In the genomic region with DNA sequence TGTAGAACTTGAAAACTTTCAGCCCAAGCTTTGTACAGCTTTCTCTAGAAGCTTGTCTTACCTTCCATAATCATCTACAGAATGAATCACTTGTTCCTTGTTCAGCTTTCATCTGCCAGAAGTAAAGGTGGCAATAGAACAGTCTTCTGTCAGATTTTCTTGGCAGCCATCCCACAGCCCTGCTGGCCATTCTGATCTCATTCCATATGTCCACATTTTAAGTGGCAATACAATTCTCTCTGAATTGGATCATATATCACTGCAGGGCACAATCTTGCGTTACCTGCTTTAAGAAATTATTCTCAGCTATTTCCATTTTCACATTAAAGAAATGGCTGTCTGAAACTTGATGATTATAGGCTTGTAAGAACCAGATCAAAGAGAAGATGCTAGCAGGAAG, we compare ENCODE assay signal across 21 mouse cellular contexts.
DNase-seq lines count a peak whose midpoint lies in the region; ATAC-seq and TF ChIP-seq lines count a peak whose summit lies in the region.
"Had no signal": no experiment of that assay in that cellular context is flagged by ENCODE, and none has a peak within 500 bp of the region (broad histone marks: within the 10 kb centered on the region; RNA-seq: fewer than 3 reads in every experiment).

No protein-coding gene starts in this region.

- H3K9me3 ChIP-seq in limb, embryonic 14.5 days (ENCODE audit: control insufficient read depth, low read length) = no peaks in the 10 kb centered on the region
- H3K9me3 ChIP-seq in limb, embryonic 10.5 days (replicated peaks) = no peaks in the 10 kb centered on the region
- H3K9me3 ChIP-seq: embryonic facial prominence, embryonic 13.5 days; heart, embryonic 13.5 days; hindbrain, embryonic 15.5 days; stomach, embryonic 15.5 days had no signal

- 49% methylated on average over 1 of the region's 1 CpGs for WGBS in limb, embryonic 14.5 days
- WGBS in limb, embryonic 10.5 days = 89% methylated on average over 1 of the region's 1 CpGs

- H3K4me1 ChIP-seq in limb, embryonic 14.5 days (ENCODE audit: control insufficient read depth, insufficient read depth, low read length) = no peaks in the 10 kb centered on the region
- no peaks in the 10 kb centered on the region for H3K4me1 ChIP-seq in limb, embryonic 10.5 days
- H3K4me1 ChIP-seq: embryonic facial prominence, embryonic 13.5 days; heart, embryonic 13.5 days; hindbrain, embryonic 15.5 days; stomach, embryonic 15.5 days had no signal

- no peak overlapping the region for H3K4me3 ChIP-seq in limb, embryonic 14.5 days (replicated peaks; ENCODE audit: low read length)
- no peak overlapping the region for H3K4me3 ChIP-seq in limb, embryonic 10.5 days
- H3K4me3 ChIP-seq: embryonic facial prominence, embryonic 13.5 days; heart, embryonic 13.5 days; hindbrain, embryonic 15.5 days; myocyte; stomach, embryonic 15.5 days had no signal

- H3K36me3 ChIP-seq in limb, embryonic 14.5 days (ENCODE audit: control insufficient read depth, insufficient read depth, low read length) = no peaks in the 10 kb centered on the region
- H3K36me3 ChIP-seq in limb, embryonic 10.5 days = no peaks in the 10 kb centered on the region
- H3K36me3 ChIP-seq: embryonic facial prominence, embryonic 13.5 days; heart, embryonic 13.5 days; hindbrain, embryonic 15.5 days; stomach, embryonic 15.5 days had no signal

- no peaks in the 10 kb centered on the region for H3K27me3 ChIP-seq in limb, embryonic 14.5 days (ENCODE audit: control insufficient read depth, insufficient read depth, low read length)
- no peaks in the 10 kb centered on the region for H3K27me3 ChIP-seq in limb, embryonic 10.5 days (ENCODE audit: low read depth, poor library complexity, severe bottlenecking)
- H3K27me3 ChIP-seq: embryonic facial prominence, embryonic 13.5 days; heart, embryonic 13.5 days; hindbrain, embryonic 15.5 days; stomach, embryonic 15.5 days had no signal

- no peak overlapping the region for H3K27ac ChIP-seq in limb, embryonic 14.5 days (replicated peaks; ENCODE audit: low read depth, low read length)
- H3K27ac ChIP-seq in limb, embryonic 10.5 days = no peak overlapping the region
- H3K27ac ChIP-seq: embryonic facial prominence, embryonic 13.5 days; heart, embryonic 13.5 days; hindbrain, embryonic 15.5 days; stomach, embryonic 15.5 days had no signal

- ATAC-seq in limb, embryonic 14.5 days (ENCODE audit: low FRiP score, low read depth) = no peak
- ATAC-seq: intestine, postnatal 0 days had no signal

- no peak overlapping the region for H3K9ac ChIP-seq in limb, embryonic 14.5 days (ENCODE audit: low read depth, low read length, severe bottlenecking)
- H3K9ac ChIP-seq: embryonic facial prominence, embryonic 13.5 days; heart, embryonic 13.5 days; hindbrain, embryonic 15.5 days; stomach, embryonic 15.5 days had no signal

- H3K4me2 ChIP-seq in limb, embryonic 14.5 days (replicated peaks; ENCODE audit: low read depth, low read length, severe bottlenecking) = no peak overlapping the region
- H3K4me2 ChIP-seq: embryonic facial prominence, embryonic 13.5 days; heart, embryonic 13.5 days; hindbrain, embryonic 15.5 days; liver, embryonic 11.5 days; stomach, embryonic 15.5 days had no signal

- peak; percentile 4 for DNase-seq in limb, embryonic 14.5 days (ENCODE audit: low spot score)
- no peak for DNase-seq in limb, embryonic 10.5 days (ENCODE audit: low spot score)
- DNase-seq in brain, adult 2 months (ENCODE audit: low read depth, low spot score) = peak; percentile 56
- DNase-seq in cerebellum, adult 11-12 months = peak; percentile 14
- peak; percentile 73 to 76 for DNase-seq in cerebellum, postnatal 14 days
- DNase-seq in gastrocnemius, adult 18-20 months (ENCODE audit: low spot score) = no peak
- DNase-seq in spleen, postnatal 4 days (ENCODE audit: low spot score in 2 of 2) = no peak
- DNase-seq: adrenal gland, postnatal 36 days; B cell, adult 2 months; gastrocnemius, postnatal 10 days; heart, adult 18-20 months; lung, adult 18-20 months; right cerebral cortex, postnatal 25 days; thymus, adult 18-20 months had no signal

- no peak for TF ChIP-seq POLR2A in limb, embryonic 14.5 days (IDR thresholded peaks at IDR 0.05; ENCODE audit: borderline replicate concordance, extremely low read depth, insufficient read depth, insufficient read length)

Comparison
In these comparisons a context has a peak if more than half of its experiments do, and no peak if none do; other contexts are left out.
1. DNase-seq: peak in limb, embryonic 14.5 days (single experiment), brain, adult 2 months (single experiment), cerebellum, adult 11-12 months (single experiment) and cerebellum, postnatal 14 days (2 of 2); none in limb, embryonic 10.5 days (single experiment), gastrocnemius, adult 18-20 months (single experiment) and spleen, postnatal 4 days (0 of 2).